Mouse (Mus musculus): ENCODE measurements at regions not wholly inside any gene's neighbourhood (a gene's known extent, or its start where the extent isn't known, plus 50 kb on each side); places are given as distances from the start of the nearest gene placed in this dataset.

DNA sequence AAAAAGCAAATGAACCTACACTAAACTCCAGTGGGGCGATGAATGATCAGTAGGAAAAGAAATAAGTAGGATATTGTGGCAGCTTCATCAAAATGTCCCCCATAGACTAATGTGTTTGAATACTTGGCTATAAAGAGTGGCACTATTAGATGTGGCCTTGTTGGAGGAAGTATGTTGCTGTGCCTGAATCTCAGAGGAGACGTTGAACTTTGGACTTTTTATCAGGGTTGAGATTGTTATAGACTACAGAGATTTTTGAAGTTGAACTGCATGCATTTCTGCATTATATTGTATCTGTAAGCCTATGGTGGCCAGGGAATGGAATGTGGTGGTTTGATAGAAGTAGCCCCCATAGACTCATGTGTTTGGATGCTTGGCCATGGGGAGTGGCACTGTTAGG, 68.5 kb upstream of the Arg1 start:
- no peak for DNase-seq (ENCODE audit: low read depth, low spot score)
- Histone ChIP-seq H3K9me3 (replicated peaks; ENCODE audit: insufficient read depth, low read length) (no peaks in the 10 kb centered on the region), H3K36me3 (ENCODE audit: control insufficient read depth in 1 of 2, insufficient read depth in 2 of 2, low read length in 2 of 2) (no peaks in the 10 kb centered on the region; a peak in 1 of 4 replicates), H3K79me2 (ENCODE audit: control insufficient read depth, insufficient read depth, low read length, poor library complexity) (no peaks in the 10 kb centered on the region), H3K27ac (ENCODE audit: control insufficient read depth, low read depth, low read length) (no peak overlapping the region), H3K4me3 (ENCODE audit: control insufficient read depth in 1 of 2, insufficient read depth in 1 of 2, low read depth in 2 of 2, low read length in 2 of 2) (no peak overlapping the region), H3K27me3 (ENCODE audit: control insufficient read depth in 1 of 2, insufficient read depth in 2 of 2, low read length in 2 of 2) (no peaks in the 10 kb centered on the region), H3K9ac (ENCODE audit: control insufficient read depth, low read depth, low read length, poor library complexity, severe bottlenecking) (no peak overlapping the region), H3K4me1 (ENCODE audit: control insufficient read depth in 1 of 2, insufficient read depth in 2 of 2, low read length in 2 of 2) (peaks cover 0 to 4% of the 10 kb centered on the region in 2 experiments; a peak in 2 of 4 replicates)
- TF ChIP-seq ZMIZ1 (IDR thresholded peaks at IDR 0.05; ENCODE audit: low read depth, low read length) (no peak), ZNF384 (IDR thresholded peaks at IDR 0.05; ENCODE audit: low read depth, low read length) (no peak), ELF1 (IDR thresholded peaks at IDR 0.05; ENCODE audit: low read depth, low read length) (no peak), UBTF (IDR thresholded peaks at IDR 0.05; ENCODE audit: borderline replicate concordance, insufficient read depth, low read depth, low read length) (no peak), GABPA (IDR thresholded peaks at IDR 0.05; ENCODE audit: low read depth, low read length) (no peak), TBP (IDR thresholded peaks at IDR 0.05; ENCODE audit: low read depth, low read length) (no peak), MYB (IDR thresholded peaks at IDR 0.05; ENCODE audit: low read depth, low read length) (no peak), CHD2 (IDR thresholded peaks at IDR 0.05; ENCODE audit: low read length) (no peak), HCFC1 (IDR thresholded peaks at IDR 0.05; ENCODE audit: low read depth, low read length) (no peak), RCOR1 (IDR thresholded peaks at IDR 0.05; ENCODE audit: low read depth, low read length) (no peak), MAX (IDR thresholded peaks at IDR 0.05; ENCODE audit: low read length) (no peak), MAFK (IDR thresholded peaks at IDR 0.05; ENCODE audit: borderline replicate concordance, low read depth, low read length) (no peak), GATA1 (IDR thresholded peaks at IDR 0.05; ENCODE audit: low read depth, low read length) (no peak), CHD1 (IDR thresholded peaks at IDR 0.05; ENCODE audit: low read depth, low read length) (no peak)

DNA sequence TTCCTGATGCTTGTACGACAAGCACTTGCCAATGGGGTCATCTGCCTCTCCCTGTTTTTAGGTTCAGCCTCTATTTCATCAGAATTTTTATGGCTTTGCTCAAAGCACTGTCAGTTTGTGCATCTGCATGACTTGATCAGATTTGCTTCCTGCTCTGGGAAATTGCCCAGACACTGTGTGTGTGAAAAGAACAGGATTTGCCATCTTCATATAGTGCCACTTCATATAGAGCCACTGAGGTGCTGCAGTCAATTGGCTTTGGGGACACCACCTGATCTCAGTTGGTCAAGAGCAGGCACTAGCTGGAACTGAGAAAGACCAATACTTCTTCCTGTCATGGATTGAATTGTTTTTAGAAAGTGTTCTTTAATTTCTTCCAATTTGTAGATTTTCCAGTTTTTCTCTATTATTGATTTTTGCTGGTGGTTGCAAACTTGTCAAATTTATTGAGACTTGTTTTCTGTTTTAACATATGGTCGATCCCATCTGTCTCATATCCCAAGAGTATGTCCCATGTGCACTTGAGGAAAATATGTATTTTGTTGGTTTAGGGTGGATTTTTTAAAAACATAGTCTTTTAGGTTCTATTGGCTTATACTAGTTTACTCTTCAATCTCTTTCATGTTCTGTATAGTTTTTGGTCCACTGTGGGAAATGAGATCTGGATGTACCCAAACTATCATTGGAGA, 62.8 kb upstream of the Arg1 start:
- Histone ChIP-seq H3K9me3 (replicated peaks; ENCODE audit: insufficient read depth, low read length) (no peaks in the 10 kb centered on the region), H3K4me3 (ENCODE audit: control insufficient read depth in 1 of 2, insufficient read depth in 1 of 2, low read depth in 2 of 2, low read length in 2 of 2) (no peak overlapping the region), H3K79me2 (ENCODE audit: control insufficient read depth, insufficient read depth, low read length, poor library complexity) (no peaks in the 10 kb centered on the region), H3K27ac (ENCODE audit: control insufficient read depth, low read depth, low read length) (no peak overlapping the region), H3K9ac (ENCODE audit: control insufficient read depth, low read depth, low read length, poor library complexity, severe bottlenecking) (no peak overlapping the region), H3K36me3 (ENCODE audit: control insufficient read depth in 1 of 2, insufficient read depth in 2 of 2, low read length in 2 of 2) (no peaks in the 10 kb centered on the region), H3K4me1 (ENCODE audit: control insufficient read depth in 1 of 2, insufficient read depth in 2 of 2, low read length in 2 of 2) (no peaks in the 10 kb centered on the region), H3K27me3 (ENCODE audit: control insufficient read depth in 1 of 2, insufficient read depth in 2 of 2, low read length in 2 of 2) (no peaks in the 10 kb centered on the region)
- TF ChIP-seq GABPA (IDR thresholded peaks at IDR 0.05; ENCODE audit: low read depth, low read length) (no peak), MAFK (IDR thresholded peaks at IDR 0.05; ENCODE audit: borderline replicate concordance, low read depth, low read length) (no peak), ZKSCAN1 (IDR thresholded peaks at IDR 0.05; ENCODE audit: low read depth, low read length) (no peak), E2F4 (IDR thresholded peaks at IDR 0.05; ENCODE audit: borderline replicate concordance, low read depth, low read length) (no peak), GATA1 (IDR thresholded peaks at IDR 0.05; ENCODE audit: low read depth, low read length) (no peak), ZC3H11A (IDR thresholded peaks at IDR 0.05; ENCODE audit: low read depth, low read length) (no peak), ZMIZ1 (IDR thresholded peaks at IDR 0.05; ENCODE audit: low read depth, low read length) (no peak), ETS1 (IDR thresholded peaks at IDR 0.05; ENCODE audit: low read depth, low read length) (no peak), SMC3 (IDR thresholded peaks at IDR 0.05; ENCODE audit: low read depth, low read length) (no peak), USF1 (IDR thresholded peaks at IDR 0.05; ENCODE audit: low read depth, low read length) (no peak), NELFE (IDR thresholded peaks at IDR 0.05; ENCODE audit: low read depth, low read length) (no peak), RAD21 (IDR thresholded peaks at IDR 0.05; ENCODE audit: low read depth, low read length) (no peak)
- DNase-seq (ENCODE audit: low read depth, low spot score) = no peak
